Mouse (Mus musculus): ENCODE results near the gene Svopl.
A peak's percentile ranks its signal among the peaks of the same experiment; 100 is the strongest.

DNA sequence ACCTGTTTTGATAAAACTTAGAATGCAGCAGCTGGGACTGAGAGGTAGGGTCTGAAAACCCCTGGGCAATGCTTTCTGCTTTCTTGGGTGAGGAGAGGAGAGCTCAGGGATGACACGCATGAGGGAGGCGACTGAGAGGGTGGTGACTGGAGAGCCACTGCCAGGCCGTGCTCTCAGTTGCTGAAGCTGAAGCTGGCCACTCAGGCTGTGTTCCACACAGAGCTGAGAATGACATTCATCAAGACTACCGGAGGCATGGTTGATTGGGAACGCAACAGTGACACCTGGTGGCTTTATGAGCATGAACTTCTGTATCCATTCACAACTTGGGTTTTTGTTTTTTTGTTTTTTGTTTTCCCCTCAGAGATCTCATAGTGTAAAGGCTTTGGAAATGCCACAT lies 19.4 kb upstream of the Svopl start:
- TF ChIP-seq POLR2A (IDR thresholded peaks at IDR 0.05; ENCODE audit: insufficient read depth, low read depth, low read length) = no peak
- 0 out of 2 replicates have a peak, but pooled peaks have one; percentile 22 for TF ChIP-seq CTCF (IDR thresholded peaks at IDR 0.05; ENCODE audit: insufficient read depth, low read depth, low read length)

All from olfactory bulb, adult 2 months (tissue).